Mouse (Mus musculus): ENCODE data around the gene Siglecf. TPM values are rescaled to one million over a fixed set of nuclear protein-coding genes. Genes with fewer than 3 reads are reported as not detected.

The Siglecf gene
- total RNA-seq, 2 experiments from 2014 or later, result not detected

- peak; percentile 11 to 51 for DNase-seq
Measured at GRCm38 (mm10) chr7:43378226-43378625, 27.1 kb downstream of the Siglecf start.

GRCm38 (mm10) chr7:43392349-43393121, 41.4 kb downstream of the Siglecf start:
- DNase-seq, result peak; percentile 5 to 29

GRCm38 (mm10) chr7:43399501-43399900, 48.4 kb downstream of the Siglecf start:
- DNase-seq, result no peak

- DNase-seq, result no peak
Measured at GRCm38 (mm10) chr7:43402718-43403117, 51.6 kb downstream of the Siglecf start.

GRCm38 (mm10) chr7:43407573-43407972, 56.4 kb downstream of the Siglecf start:
- no peak for DNase-seq

GRCm38 (mm10) chr7:43408131-43408553, 57.0 kb downstream of the Siglecf start, which contains the start of gene Siglecg:
TSS of gene Siglecg (plus strand) at chr7:43408204.
- no peak for DNase-seq

GRCm38 (mm10) chr7:43409084-43409483, 57.9 kb downstream of the Siglecf start:
- no peak for DNase-seq

Other genes starting within 250 kb of the Siglecf start
- gene Zfp936, start 237.1 kb upstream of the Siglecf start, total RNA-seq (2021), result not detected
- gene Zfp715, start 38.0 kb upstream of the Siglecf start, total RNA-seq (2021), result 10 to 100 TPM; 12.8 to 16.2 TPM
- gene Siglecg, start 56.9 kb downstream of the Siglecf start, total RNA-seq (2021), result 1 to 10 TPM in 1 of 2 experiments, under 1 TPM in 1; 0.15 to 1.2 TPM
- gene Lim2, start 76.3 kb downstream of the Siglecf start, total RNA-seq (2021), result not detected
- gene Nkg7, start 85.7 kb downstream of the Siglecf start, total RNA-seq (2021), result 1 to 10 TPM; 1.1 to 2.2 TPM
- gene Cldnd2, start 89.4 kb downstream of the Siglecf start, total RNA-seq (2021), result not detected
- 1,000 to 10,000 TPM; 1,290 to 1,427 TPM for gene Etfb, start 92.7 kb downstream of the Siglecf start, total RNA-seq (2021)
- gene Gm45233, start 92.8 kb downstream of the Siglecf start, total RNA-seq (2021), result under 1 TPM in 1 of 2 experiments, not detected in 1; 0.60 TPM
- 1 to 10 TPM in 1 of 2 experiments, under 1 TPM in 1; 0.69 to 1.3 TPM for gene Vsig10l, start 111.8 kb downstream of the Siglecf start, total RNA-seq (2021)
- gene Iglon5, start 138.7 kb downstream of the Siglecf start, total RNA-seq (2021), result under 1 TPM in 1 of 2 experiments, not detected in 1; 0.36 TPM
- gene 4931406B18Rik, start 154.6 kb downstream of the Siglecf start, total RNA-seq (2021), result not detected
- gene Cd33, start 193.1 kb downstream of the Siglecf start, total RNA-seq (2021), result 1 to 10 TPM; 2.3 to 3.0 TPM
- under 1 TPM; 0.79 to 0.85 TPM for gene Zfp658, start 210.9 kb downstream of the Siglecf start, total RNA-seq (2021)
- 1 to 10 TPM; 4.4 to 8.2 TPM for gene Zfp719, start 228.3 kb downstream of the Siglecf start, total RNA-seq (2021)

All from heart, adult 18-20 months (tissue).